Mouse (Mus musculus) midbrain, embryonic 16.5 days (tissue): ENCODE results near the gene Adnp. TPM values are rescaled to one million over a fixed set of nuclear protein-coding genes. Genes with fewer than 3 reads are reported as not detected.

Experiments used
- ATAC-seq: fragments of 200-750 bp; cut with Nextera tagmentation; 2 replicates; pipeline ENCODE4 v1.8.0; 2017; ENCODE audit warnings: moderate TSS enrichment
- H3K27ac ChIP-seq: fragments of 300-500 bp; sonication (generic); 2 replicates; pipeline ENCODE4 v1.5.1; 2014; ENCODE audit warnings: mild to moderate bottlenecking, low read length, mixed read lengths
- H3K27me3 ChIP-seq: fragments of 300-500 bp; sonication (generic); 2 replicates; pipeline ENCODE4 v1.6.1; 2014; ENCODE audit warnings: low read depth, low read length, mixed read lengths; ENCODE audit not compliant: control insufficient read depth, insufficient read depth
- H3K36me3 ChIP-seq: fragments of 300-500 bp; sonication (generic); 2 replicates; pipeline ENCODE4 v1.6.1; 2014; ENCODE audit warnings: mild to moderate bottlenecking, low read length, moderate library complexity, mixed read lengths; ENCODE audit not compliant: control insufficient read depth, insufficient read depth
- H3K4me1 ChIP-seq: fragments of 300-500 bp; sonication (generic); 2 replicates; pipeline ENCODE4 v1.6.1; 2014; ENCODE audit warnings: mild to moderate bottlenecking, low read length, mixed read lengths; ENCODE audit not compliant: control insufficient read depth, insufficient read depth
- H3K4me2 ChIP-seq: fragments of 300-500 bp; sonication (generic); 2 replicates; pipeline ENCODE4 v1.6.1; 2014; ENCODE audit warnings: mild to moderate bottlenecking, low read length, mixed read lengths
- H3K4me3 ChIP-seq: fragments of 300-500 bp; sonication (generic); 2 replicates; pipeline ENCODE4 v1.5.1; 2014; ENCODE audit warnings: low read depth, mild to moderate bottlenecking, low read length, moderate library complexity, mixed read lengths
- H3K9ac ChIP-seq: fragments of 300-500 bp; sonication (generic); 2 replicates; pipeline ENCODE4 v1.6.1; 2014; ENCODE audit warnings: low read depth, low read length, mixed read lengths
- H3K9me3 ChIP-seq: fragments of 300-500 bp; sonication (generic); replicated peaks from 2 replicates; pipeline ENCODE4 v1.6.1; 2014; ENCODE audit warnings: mild to moderate bottlenecking, low read length, mixed read lengths; ENCODE audit not compliant: control insufficient read depth, poor library complexity, severe bottlenecking
- WGBS: fragments of 180-500 bp; shearing (Covaris S2); extraction: QIAGEN DNeasy Blood & Tissue Kit; methylation state at CpG from one replicate; pipeline ENCODE4 v1.1.7; 2014; 5-methylcytosine and 5-hydroxymethylcytosine counted together
- polyA plus RNA-seq: library from polyadenylated mRNA; unstranded; fragments of >200 nt; fragmentation: Nextera tagmentation; extraction: Ambion mirVana; gene quantifications from 2 replicates; pipeline ENCODE4 v1.2.1, GENCODE M21; 2015

Gene Adnp
- polyA plus RNA-seq, 1 experiment from 2014 or later, result 2.8 TPM

- H3K4me1 ChIP-seq, result peaks cover 6% of the 10 kb centered on the region
- H3K4me3 ChIP-seq, result no peak overlapping the region
- ATAC-seq, result no peak
- H3K4me2 ChIP-seq, result no peak overlapping the region
- no peaks in the 10 kb centered on the region for H3K27me3 ChIP-seq
- WGBS, result 87% methylated on average over 6 of the region's 6 CpGs
- no peaks in the 10 kb centered on the region for H3K9me3 ChIP-seq
- no peak overlapping the region for H3K9ac ChIP-seq
- peaks cover 38% of the 10 kb centered on the region for H3K36me3 ChIP-seq
- no peak overlapping the region for H3K27ac ChIP-seq
These were observed 16.4 kb upstream of the Adnp start for GRCm38 (mm10) chr2:168223326-168223725.

GRCm38 (mm10) chr2:168213788-168214397 lies 7.0 kb upstream of the Adnp start:
- no peak overlapping the region for H3K9ac ChIP-seq
- no peak overlapping the region for H3K4me3 ChIP-seq
- no peak overlapping the region for H3K4me2 ChIP-seq
- no peaks in the 10 kb centered on the region for H3K27me3 ChIP-seq
- H3K9me3 ChIP-seq, result no peaks in the 10 kb centered on the region
- 43% methylated on average over 5 of the region's 5 CpGs for WGBS
- no peak overlapping the region for H3K27ac ChIP-seq
- no peaks in the 10 kb centered on the region for H3K4me1 ChIP-seq
- peaks cover 42% of the 10 kb centered on the region for H3K36me3 ChIP-seq
- no peak for ATAC-seq

GRCm38 (mm10) chr2:168207883-168208282 lies 971 bp upstream of the Adnp start:
- peaks cover 20% of the 10 kb centered on the region for H3K4me1 ChIP-seq
- H3K4me3 ChIP-seq, result no peak overlapping the region; the same call in 1 of the 2 replicates
- H3K9ac ChIP-seq, result no peak overlapping the region
- peak overlapping the region; percentile 56 for H3K4me2 ChIP-seq
- H3K27me3 ChIP-seq, result no peaks in the 10 kb centered on the region
- H3K27ac ChIP-seq, result peak overlapping the region; percentile 99
- no peak for ATAC-seq
- H3K36me3 ChIP-seq, result peaks cover 25% of the 10 kb centered on the region
- no peaks in the 10 kb centered on the region for H3K9me3 ChIP-seq
- WGBS, result 93% methylated on average over 3 of the region's 3 CpGs

- Histone ChIP-seq H3K27ac (peak overlapping the region; percentile 99), H3K36me3 (peaks cover 8% of the 10 kb centered on the region), H3K9ac (peak overlapping the region; percentile 100), H3K27me3 (no peaks in the 10 kb centered on the region), H3K4me1 (peaks cover 31% of the 10 kb centered on the region), H3K4me3 (peak overlapping the region; percentile 90), H3K4me2 (peak overlapping the region; percentile 81), H3K9me3 (no peaks in the 10 kb centered on the region)
- WGBS, result 1% methylated on average over 36 of the region's 49 CpGs
- peak; percentile 40 for ATAC-seq
These were observed 956 bp downstream of the Adnp start for GRCm38 (mm10) chr2:168205681-168206631.

GRCm38 (mm10) chr2:168205265-168205664 lies 1.6 kb downstream of the Adnp start:
- peaks cover 38% of the 10 kb centered on the region for H3K4me1 ChIP-seq
- WGBS, result 3% methylated on average over 6 of the region's 6 CpGs
- H3K36me3 ChIP-seq, result peaks cover 3% of the 10 kb centered on the region
- H3K9ac ChIP-seq, result peak overlapping the region; percentile 100
- H3K4me3 ChIP-seq, result peak overlapping the region; percentile 90
- peak overlapping the region; percentile 81 for H3K4me2 ChIP-seq
- peak overlapping the region; percentile 99 for H3K27ac ChIP-seq
- peak; percentile 43; the same call in 1 of the 2 replicates for ATAC-seq
- no peaks in the 10 kb centered on the region for H3K27me3 ChIP-seq
- no peaks in the 10 kb centered on the region for H3K9me3 ChIP-seq

GRCm38 (mm10) chr2:168204476-168204999 lies 2.4 kb downstream of the Adnp start:
- Histone ChIP-seq H3K4me1 (peaks cover 43% of the 10 kb centered on the region), H3K9me3 (no peaks in the 10 kb centered on the region), H3K27ac (no peak overlapping the region), H3K4me2 (peak overlapping the region; percentile 81), H3K9ac (no peak overlapping the region; the same call in 1 of the 2 replicates), H3K36me3 (peaks cover 3% of the 10 kb centered on the region), H3K4me3 (peak overlapping the region; percentile 90), H3K27me3 (no peaks in the 10 kb centered on the region)
- WGBS, result 86% methylated on average over 8 of the region's 8 CpGs
- ATAC-seq, result no peak

GRCm38 (mm10) chr2:168200014-168200691 lies 6.8 kb downstream of the Adnp start:
- no peak overlapping the region for H3K4me2 ChIP-seq
- no peak overlapping the region for H3K4me3 ChIP-seq
- no peaks in the 10 kb centered on the region for H3K27me3 ChIP-seq
- H3K4me1 ChIP-seq, result peaks cover 77% of the 10 kb centered on the region
- no peaks in the 10 kb centered on the region for H3K9me3 ChIP-seq
- H3K9ac ChIP-seq, result no peak overlapping the region
- no peak overlapping the region for H3K27ac ChIP-seq
- no peak for ATAC-seq
- H3K36me3 ChIP-seq, result no peaks in the 10 kb centered on the region; the same call in 1 of the 2 replicates
- WGBS, result 88% methylated on average over 4 of the region's 5 CpGs

- Histone ChIP-seq H3K9ac (no peak overlapping the region), H3K4me3 (no peak overlapping the region), H3K27ac (no peak overlapping the region), H3K27me3 (no peaks in the 10 kb centered on the region), H3K4me1 (peaks cover 76% of the 10 kb centered on the region), H3K9me3 (no peaks in the 10 kb centered on the region), H3K4me2 (peak overlapping the region; percentile 16; the same call in 1 of the 2 replicates), H3K36me3 (no peaks in the 10 kb centered on the region; the same call in 1 of the 2 replicates)
- no peak for ATAC-seq
- WGBS, result 86% methylated on average over 4 of the region's 4 CpGs
These were observed 7.4 kb downstream of the Adnp start for GRCm38 (mm10) chr2:168199476-168199875.
